In genomic region chr16:27322047-27322446, GRCm38 (mm10) we compare ENCODE assay signal across 49 mouse cellular contexts. TPM values are rescaled to one million over a fixed set of nuclear protein-coding genes. Genes with fewer than 3 reads are reported as not detected.
"Had no signal": no experiment of that assay in that cellular context is flagged by ENCODE, and none has a peak within 500 bp of the region (broad histone marks: within the 10 kb centered on the region; RNA-seq: fewer than 3 reads in every experiment).

No protein-coding gene starts in this region.

- H3K4me2 ChIP-seq: heart, embryonic 11.5 days; heart, embryonic 12.5 days; heart, embryonic 13.5 days; heart, embryonic 15.5 days; hindbrain, embryonic 12.5 days; hindbrain, embryonic 13.5 days; hindbrain, embryonic 14.5 days; hindbrain, embryonic 15.5 days; intestine, embryonic 15.5 days; kidney, embryonic 15.5 days had no signal

- H3K27ac ChIP-seq: heart, embryonic 10.5 days; heart, embryonic 13.5 days; heart, embryonic 15.5 days; hindbrain, embryonic 10.5 days; hindbrain, embryonic 12.5 days; hindbrain, embryonic 13.5 days; hindbrain, embryonic 14.5 days; hindbrain, embryonic 15.5 days; hindbrain, postnatal 0 days; intestine, embryonic 15.5 days; kidney, embryonic 15.5 days; kidney, postnatal 0 days; layer of hippocampus, adult 2 months; left cerebral cortex, adult 2 months had no signal

- H3K9me3 ChIP-seq: heart, embryonic 10.5 days; heart, embryonic 12.5 days; heart, embryonic 13.5 days; heart, embryonic 15.5 days; hindbrain, embryonic 10.5 days; hindbrain, embryonic 12.5 days; hindbrain, embryonic 13.5 days; hindbrain, embryonic 15.5 days; intestine, embryonic 15.5 days; kidney, embryonic 15.5 days had no signal

- H3K27me3 ChIP-seq: heart, embryonic 12.5 days; heart, embryonic 13.5 days; heart, embryonic 15.5 days; hindbrain, embryonic 12.5 days; hindbrain, embryonic 13.5 days; hindbrain, embryonic 15.5 days; intestine, embryonic 15.5 days; kidney, embryonic 15.5 days had no signal

- DNase-seq: heart, postnatal 10 days; heart, postnatal 14 days; heart, postnatal 4 days; kidney, adult 11 months; kidney, adult 18-20 months; kidney, postnatal 10 days; kidney, postnatal 14 days; kidney, postnatal 25 days; kidney, postnatal 36 days; kidney, postnatal 4 days; layer of hippocampus, adult 9-11 months; layer of hippocampus, postnatal 36 days had no signal

- H3K36me3 ChIP-seq: heart, embryonic 10.5 days; heart, embryonic 12.5 days; heart, embryonic 13.5 days; heart, embryonic 15.5 days; hindbrain, embryonic 10.5 days; hindbrain, embryonic 12.5 days; hindbrain, embryonic 13.5 days; hindbrain, embryonic 15.5 days; intestine, embryonic 15.5 days; kidney, embryonic 15.5 days had no signal

- ATAC-seq: hindbrain, embryonic 16.5 days; hindbrain, postnatal 0 days; inflammation-experienced regulatory T-cells, adult 6 months; intestine, embryonic 15.5 days; intestine, embryonic 16.5 days; intestine, postnatal 0 days had no signal

- H3K4me1 ChIP-seq: heart, embryonic 10.5 days; heart, embryonic 12.5 days; heart, embryonic 13.5 days; heart, embryonic 15.5 days; hindbrain, embryonic 10.5 days; hindbrain, embryonic 12.5 days; hindbrain, embryonic 13.5 days; hindbrain, embryonic 15.5 days; intestine, embryonic 15.5 days; kidney, embryonic 15.5 days had no signal

- H3K9ac ChIP-seq: heart, embryonic 12.5 days; heart, embryonic 13.5 days; heart, embryonic 15.5 days; hindbrain, embryonic 12.5 days; hindbrain, embryonic 13.5 days; hindbrain, embryonic 14.5 days; hindbrain, embryonic 15.5 days; intestine, embryonic 15.5 days; kidney, embryonic 15.5 days had no signal

- H3K4me3 ChIP-seq: heart, embryonic 10.5 days; heart, embryonic 12.5 days; heart, embryonic 13.5 days; heart, embryonic 15.5 days; hindbrain, embryonic 10.5 days; hindbrain, embryonic 12.5 days; hindbrain, embryonic 13.5 days; hindbrain, embryonic 15.5 days; intestine, embryonic 15.5 days; kidney, embryonic 15.5 days; layer of hippocampus, adult 2 months; left cerebral cortex, adult 2 months had no signal

RNA-seq across cellular contexts. Expression of gene Ostn, which starts 14.8 kb away (rescaled TPM):
- total RNA-seq: heart, postnatal 10 days; heart, postnatal 14 days; heart, postnatal 25 days; heart, postnatal 4 days; hematopoietic stem cell, adult 5-6 weeks; hindbrain, postnatal 0 days; layer of hippocampus, adult 18-20 months; layer of hippocampus, adult 2 months; layer of hippocampus, adult 8-10 months; layer of hippocampus, postnatal 14 days; layer of hippocampus, postnatal 25 days; layer of hippocampus, postnatal 36 days; left cerebral cortex, adult 18-20 months; left cerebral cortex, adult 2 months had no signal
- polyA plus RNA-seq: heart, embryonic 10.5 days; heart, embryonic 11.5 days; heart, embryonic 12.5 days; heart, embryonic 13.5 days; heart, embryonic 14.5 days; heart, embryonic 15.5 days; heart, embryonic 16.5 days; heart, postnatal 0 days; hindbrain, embryonic 10.5 days; hindbrain, embryonic 11.5 days; hindbrain, embryonic 12.5 days; hindbrain, embryonic 13.5 days; hindbrain, embryonic 14.5 days; hindbrain, embryonic 15.5 days; hindbrain, embryonic 16.5 days; hindbrain, postnatal 0 days; inflammation-experienced regulatory T-cells, adult 6 months; intestine, embryonic 14.5 days; intestine, embryonic 16.5 days; intestine, postnatal 0 days; kidney, adult 2 months; kidney, embryonic 14.5 days; kidney, postnatal 0 days; large intestine, adult 2 months had no signal

RNA-seq across cellular contexts. Expression of gene Uts2b, which starts 48.0 kb away (rescaled TPM):
- total RNA-seq: hematopoietic stem cell, adult 5-6 weeks; layer of hippocampus, adult 18-20 months; layer of hippocampus, adult 2 months; layer of hippocampus, adult 8-10 months; layer of hippocampus, postnatal 10 days; layer of hippocampus, postnatal 14 days; layer of hippocampus, postnatal 25 days; layer of hippocampus, postnatal 36 days; left cerebral cortex, adult 18-20 months; left cerebral cortex, adult 2 months had no signal
- polyA plus RNA-seq: inflammation-experienced regulatory T-cells, adult 6 months; intestine, embryonic 14.5 days; kidney, adult 2 months; kidney, embryonic 14.5 days; kidney, embryonic 15.5 days; kidney, embryonic 16.5 days; kidney, postnatal 0 days; large intestine, adult 2 months had no signal
